Mouse (Mus musculus): Measurements from ENCODE around the gene Rbp2. TPM values are rescaled to one million over a fixed set of nuclear protein-coding genes. Genes with fewer than 3 reads are reported as not detected.

Gene Rbp2
- polyA plus RNA-seq, 1 experiment from 2014 or later = 0.45 TPM

GRCm38 (mm10) chr9:98491071-98491470 lies 5.2 kb downstream of the Rbp2 start:
- no peak for DNase-seq (ENCODE audit: low spot score)
- WGBS = 82% methylated on average over 5 of the region's 5 CpGs
- H3K9me3 ChIP-seq (replicated peaks) = no peaks in the 10 kb centered on the region
- H3K27ac ChIP-seq = no peak overlapping the region
- H3K4me3 ChIP-seq = no peak overlapping the region
- H3K27me3 ChIP-seq (ENCODE audit: low read depth, poor library complexity, severe bottlenecking) = no peaks in the 10 kb centered on the region
- no peaks in the 10 kb centered on the region for H3K36me3 ChIP-seq
- H3K4me1 ChIP-seq = peaks cover 7% of the 10 kb centered on the region

GRCm38 (mm10) chr9:98492212-98492611 lies 6.3 kb downstream of the Rbp2 start:
- no peak for DNase-seq (ENCODE audit: low spot score)
- H3K27me3 ChIP-seq (ENCODE audit: low read depth, poor library complexity, severe bottlenecking) = no peaks in the 10 kb centered on the region
- H3K36me3 ChIP-seq = no peaks in the 10 kb centered on the region
- 83% methylated on average over 5 of the region's 5 CpGs for WGBS
- H3K4me3 ChIP-seq = no peak overlapping the region
- no peak overlapping the region for H3K27ac ChIP-seq
- H3K4me1 ChIP-seq = peaks cover 18% of the 10 kb centered on the region
- no peaks in the 10 kb centered on the region for H3K9me3 ChIP-seq (replicated peaks)

GRCm38 (mm10) chr9:98492821-98493220 lies 6.9 kb downstream of the Rbp2 start:
- H3K27ac ChIP-seq = no peak overlapping the region
- DNase-seq (ENCODE audit: low spot score) = no peak
- H3K4me1 ChIP-seq = peaks cover 24% of the 10 kb centered on the region
- no peaks in the 10 kb centered on the region for H3K27me3 ChIP-seq (ENCODE audit: low read depth, poor library complexity, severe bottlenecking)
- 32% methylated on average over 1 of the region's 1 CpGs for WGBS
- H3K36me3 ChIP-seq = no peaks in the 10 kb centered on the region
- H3K4me3 ChIP-seq = no peak overlapping the region
- H3K9me3 ChIP-seq (replicated peaks) = no peaks in the 10 kb centered on the region

- 17% methylated on average over 7 of the region's 7 CpGs for WGBS
- Histone ChIP-seq H3K36me3 (no peaks in the 10 kb centered on the region), H3K4me1 (peaks cover 30% of the 10 kb centered on the region), H3K27me3 (ENCODE audit: low read depth, poor library complexity, severe bottlenecking) (no peaks in the 10 kb centered on the region), H3K9me3 (replicated peaks) (no peaks in the 10 kb centered on the region), H3K4me3 (0 out of 2 replicates have a peak overlapping the region, but pooled peaks have one; percentile 6), H3K27ac (no peak overlapping the region)
- DNase-seq (ENCODE audit: low spot score) = no peak
These were observed 11.2 kb downstream of the Rbp2 start for GRCm38 (mm10) chr9:98497157-98497556.

- no peak overlapping the region for H3K27ac ChIP-seq
- 60% methylated on average over 6 of the region's 6 CpGs for WGBS
These were observed 12.1 kb downstream of the Rbp2 start for GRCm38 (mm10) chr9:98497990-98498389.

GRCm38 (mm10) chr9:98498717-98499268 lies 12.9 kb downstream of the Rbp2 start:
- Histone ChIP-seq H3K4me3 (no peak overlapping the region), H3K36me3 (no peaks in the 10 kb centered on the region), H3K27me3 (ENCODE audit: low read depth, poor library complexity, severe bottlenecking) (no peaks in the 10 kb centered on the region), H3K27ac (no peak overlapping the region), H3K4me1 (peaks cover 30% of the 10 kb centered on the region), H3K9me3 (replicated peaks) (no peaks in the 10 kb centered on the region)
- no peak for DNase-seq (ENCODE audit: low spot score)
- WGBS = 87% methylated on average over 17 of the region's 17 CpGs

More at GRCm38 (mm10) chr9:98497990-98498389, 12.1 kb downstream of the Rbp2 start:
- H3K27me3 ChIP-seq (ENCODE audit: low read depth, poor library complexity, severe bottlenecking) = no peaks in the 10 kb centered on the region
- no peak overlapping the region for H3K4me3 ChIP-seq
- no peak for DNase-seq (ENCODE audit: low spot score)
- H3K36me3 ChIP-seq = no peaks in the 10 kb centered on the region
- peaks cover 30% of the 10 kb centered on the region for H3K4me1 ChIP-seq
- no peaks in the 10 kb centered on the region for H3K9me3 ChIP-seq (replicated peaks)

GRCm38 (mm10) chr9:98499601-98500000 lies 13.7 kb downstream of the Rbp2 start:
- Histone ChIP-seq H3K27me3 (ENCODE audit: low read depth, poor library complexity, severe bottlenecking) (no peaks in the 10 kb centered on the region), H3K9me3 (replicated peaks) (no peaks in the 10 kb centered on the region), H3K4me1 (peaks cover 30% of the 10 kb centered on the region), H3K27ac (no peak overlapping the region), H3K4me3 (no peak overlapping the region), H3K36me3 (no peaks in the 10 kb centered on the region)
- no peak for DNase-seq (ENCODE audit: low spot score)
- 90% methylated on average over 5 of the region's 5 CpGs for WGBS

GRCm38 (mm10) chr9:98507480-98507879 lies 21.6 kb downstream of the Rbp2 start:
- Histone ChIP-seq H3K4me3 (no peak overlapping the region), H3K9me3 (replicated peaks) (no peaks in the 10 kb centered on the region), H3K27me3 (ENCODE audit: low read depth, poor library complexity, severe bottlenecking) (no peaks in the 10 kb centered on the region), H3K27ac (no peak overlapping the region), H3K4me1 (no peaks in the 10 kb centered on the region), H3K36me3 (no peaks in the 10 kb centered on the region)
- DNase-seq (ENCODE audit: low spot score) = no peak
- 58% methylated on average over 6 of the region's 6 CpGs for WGBS

- Histone ChIP-seq H3K4me1 (no peaks in the 10 kb centered on the region), H3K27ac (no peak overlapping the region), H3K4me3 (no peak overlapping the region), H3K27me3 (ENCODE audit: low read depth, poor library complexity, severe bottlenecking) (no peaks in the 10 kb centered on the region), H3K9me3 (replicated peaks) (no peaks in the 10 kb centered on the region), H3K36me3 (no peaks in the 10 kb centered on the region)
- WGBS = 94% methylated on average over 6 of the region's 6 CpGs
- DNase-seq (ENCODE audit: low spot score) = no peak
These were observed 24.6 kb downstream of the Rbp2 start for GRCm38 (mm10) chr9:98510363-98511055.

- Histone ChIP-seq H3K27ac (no peak overlapping the region), H3K9me3 (replicated peaks) (no peaks in the 10 kb centered on the region), H3K27me3 (ENCODE audit: low read depth, poor library complexity, severe bottlenecking) (no peaks in the 10 kb centered on the region), H3K4me1 (peaks cover 3% of the 10 kb centered on the region; the same call in 1 of the 2 replicates), H3K4me3 (no peak overlapping the region), H3K36me3 (no peaks in the 10 kb centered on the region)
- no peak for DNase-seq (ENCODE audit: low spot score)
- WGBS = 78% methylated on average over 2 of the region's 2 CpGs
These were observed 38.0 kb downstream of the Rbp2 start for GRCm38 (mm10) chr9:98523872-98524271.

GRCm38 (mm10) chr9:98524786-98525542 lies 39.0 kb downstream of the Rbp2 start:
- 69% methylated on average over 7 of the region's 7 CpGs for WGBS
- DNase-seq (ENCODE audit: low spot score) = no peak

GRCm38 (mm10) chr9:98525543-98525924 lies 39.6 kb downstream of the Rbp2 start:
- no peaks in the 10 kb centered on the region for H3K27me3 ChIP-seq (ENCODE audit: low read depth, poor library complexity, severe bottlenecking)
- H3K9me3 ChIP-seq (replicated peaks) = no peaks in the 10 kb centered on the region
- H3K27ac ChIP-seq = no peak overlapping the region
- no peak overlapping the region for H3K4me3 ChIP-seq
- no peak for DNase-seq (ENCODE audit: low spot score)
- no peaks in the 10 kb centered on the region for H3K36me3 ChIP-seq
- 57% methylated on average over 7 of the region's 7 CpGs for WGBS
- H3K4me1 ChIP-seq = peaks cover 3% of the 10 kb centered on the region; the same call in 1 of the 2 replicates

More at GRCm38 (mm10) chr9:98524786-98525542, 39.0 kb downstream of the Rbp2 start:
- no peaks in the 10 kb centered on the region for H3K27me3 ChIP-seq (ENCODE audit: low read depth, poor library complexity, severe bottlenecking)
- no peaks in the 10 kb centered on the region for H3K9me3 ChIP-seq (replicated peaks)
- no peaks in the 10 kb centered on the region for H3K36me3 ChIP-seq
- H3K4me3 ChIP-seq = no peak overlapping the region
- peaks cover 3% of the 10 kb centered on the region; the same call in 1 of the 2 replicates for H3K4me1 ChIP-seq
- H3K27ac ChIP-seq = no peak overlapping the region

GRCm38 (mm10) chr9:98527226-98527625 lies 41.3 kb downstream of the Rbp2 start:
- no peaks in the 10 kb centered on the region for H3K9me3 ChIP-seq (replicated peaks)
- no peak overlapping the region for H3K4me3 ChIP-seq
- H3K27me3 ChIP-seq (ENCODE audit: low read depth, poor library complexity, severe bottlenecking) = no peaks in the 10 kb centered on the region
- no peak for DNase-seq (ENCODE audit: low spot score)
- peaks cover 3% of the 10 kb centered on the region; the same call in 1 of the 2 replicates for H3K4me1 ChIP-seq
- 84% methylated on average over 7 of the region's 7 CpGs for WGBS
- no peak overlapping the region for H3K27ac ChIP-seq
- H3K36me3 ChIP-seq = no peaks in the 10 kb centered on the region

Data from limb, embryonic 10.5 days (tissue).